Comparison of ENCODE assay signal across 8 mouse cellular contexts in genomic region chr8:80314826-80315225, GRCm38 (mm10).
A peak's percentile ranks its signal among the peaks of the same experiment; 100 is the strongest.
DNase-seq lines count a peak whose midpoint lies in the region; ATAC-seq lines count a peak whose summit lies in the region.

No protein-coding gene starts in this region.

- no peak overlapping the region for H3K27ac ChIP-seq in embryonic facial prominence, embryonic 12.5 days
- 0 out of 2 replicates have a peak overlapping the region, but pooled peaks have one; percentile 29 for H3K27ac ChIP-seq in liver, embryonic 13.5 days
- peak overlapping the region; percentile 67 for H3K27ac ChIP-seq in neural tube, embryonic 13.5 days (replicated peaks)

- peak; percentile 72; the same call in 1 of the 2 replicates for ATAC-seq in embryonic facial prominence, embryonic 12.5 days (ENCODE audit: insufficient number of reproducible peaks, insufficient read depth, low FRiP score, low TSS enrichment)
- ATAC-seq in liver, embryonic 13.5 days (ENCODE audit: low read depth), result peak; percentile 38; the same call in 1 of the 2 replicates
- ATAC-seq in neural tube, embryonic 13.5 days (ENCODE audit: low read depth), result peak; percentile 82

- no peaks in the 10 kb centered on the region for H3K36me3 ChIP-seq in embryonic facial prominence, embryonic 12.5 days
- H3K36me3 ChIP-seq in liver, embryonic 13.5 days, result no peaks in the 10 kb centered on the region
- H3K36me3 ChIP-seq in neural tube, embryonic 13.5 days, result no peaks in the 10 kb centered on the region

- H3K9me3 ChIP-seq in embryonic facial prominence, embryonic 12.5 days, result no peaks in the 10 kb centered on the region
- no peaks in the 10 kb centered on the region for H3K9me3 ChIP-seq in liver, embryonic 13.5 days (replicated peaks)
- H3K9me3 ChIP-seq in neural tube, embryonic 13.5 days, result no peaks in the 10 kb centered on the region

- H3K9ac ChIP-seq in embryonic facial prominence, embryonic 12.5 days, result no peak overlapping the region
- no peak overlapping the region for H3K9ac ChIP-seq in liver, embryonic 13.5 days
- peak overlapping the region; percentile 61 for H3K9ac ChIP-seq in neural tube, embryonic 13.5 days

- 0 out of 2 replicates have a peak, but pooled peaks cover 5% of the 10 kb centered on the region for H3K27me3 ChIP-seq in embryonic facial prominence, embryonic 12.5 days
- no peaks in the 10 kb centered on the region for H3K27me3 ChIP-seq in liver, embryonic 13.5 days
- H3K27me3 ChIP-seq in neural tube, embryonic 13.5 days, result no peaks in the 10 kb centered on the region

- peak overlapping the region; percentile 41 for H3K4me2 ChIP-seq in embryonic facial prominence, embryonic 12.5 days (replicated peaks)
- H3K4me2 ChIP-seq in liver, embryonic 13.5 days, result peak overlapping the region; percentile 41
- peak overlapping the region; percentile 52 for H3K4me2 ChIP-seq in neural tube, embryonic 13.5 days

- peak; percentile 42 to 59 for DNase-seq in left cerebral cortex, postnatal 14 days (ENCODE audit: low spot score in 2 of 2)
- DNase-seq in left cerebral cortex, adult 11 months (ENCODE audit: low spot score), result no peak
- peak; percentile 79 for DNase-seq in hindlimb bud, embryonic 11.5 days (ENCODE audit: extremely low spot score, low read depth, low spot score)
- DNase-seq in liver, embryonic 13.5 days, result no peak
- no peak for DNase-seq in gastrocnemius, adult 8-10 months (ENCODE audit: low spot score in 2 of 2)
- no peak for DNase-seq in T-cell, adult 2 months (ENCODE audit: low spot score)

- H3K4me1 ChIP-seq in embryonic facial prominence, embryonic 12.5 days, result peaks cover 23% of the 10 kb centered on the region
- H3K4me1 ChIP-seq in liver, embryonic 13.5 days (replicated peaks), result peaks cover 46% of the 10 kb centered on the region
- peaks cover 39% of the 10 kb centered on the region for H3K4me1 ChIP-seq in neural tube, embryonic 13.5 days (replicated peaks)

- no peak overlapping the region for H3K4me3 ChIP-seq in embryonic facial prominence, embryonic 12.5 days
- H3K4me3 ChIP-seq in liver, embryonic 13.5 days (replicated peaks), result no peak overlapping the region
- H3K4me3 ChIP-seq in neural tube, embryonic 13.5 days, result peak overlapping the region; percentile 24

- intact Hi-C loops in left cerebral cortex, postnatal 14 days (cut with DNase I), result loop anchor here (10.0 kb wide), 1 partner anchor 260 kb away; the partner anchor contains the start of gene Hhip

- 6% methylated on average over 7 of the region's 7 CpGs for WGBS in embryonic facial prominence, embryonic 12.5 days
- 14% methylated on average over 7 of the region's 7 CpGs for whole genome bisulfite sequencing in liver, embryonic 13.5 days (ENCODE audit: insufficient replicate concordance)
- WGBS in neural tube, embryonic 13.5 days, result 3% methylated on average over 7 of the region's 7 CpGs

Comparison
In these comparisons a context has a peak if more than half of its experiments do, and no peak if none do; other contexts are left out.
1. DNase-seq: peak in left cerebral cortex, postnatal 14 days (2 of 2) and hindlimb bud, embryonic 11.5 days (single experiment); none in left cerebral cortex, adult 11 months (single experiment), liver, embryonic 13.5 days (single experiment), gastrocnemius, adult 8-10 months (0 of 2) and T-cell, adult 2 months (single experiment).
2. Peak in every context shown above with its lines, with median percentiles within 50 percentile points of each other: ATAC-seq and H3K4me2 ChIP-seq.